Mouse (Mus musculus): ENCODE data around the gene Ehf.

DNA sequence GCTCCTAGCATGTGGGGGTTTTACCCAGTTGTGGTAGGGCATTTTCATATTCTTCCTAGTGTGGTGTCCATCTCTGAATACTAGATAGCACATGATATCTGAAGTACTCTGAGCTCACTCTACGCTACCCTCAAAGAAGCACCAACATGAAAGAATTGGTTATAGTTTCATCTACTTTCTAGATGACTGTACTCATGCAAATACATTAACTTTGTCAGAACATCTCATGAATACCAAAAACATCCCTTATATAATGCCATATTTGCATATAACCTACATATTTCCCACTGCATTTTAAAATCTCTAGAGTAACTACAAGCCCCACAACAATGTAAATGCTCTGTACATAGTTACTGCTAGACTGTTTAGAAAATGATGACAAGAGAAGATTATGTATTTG lies 23.2 kb downstream of the Ehf start:
- TF ChIP-seq CTCF (IDR thresholded peaks at IDR 0.05; ENCODE audit: borderline replicate concordance, insufficient read depth, low read depth, low read length) (no peak), POLR2A (IDR thresholded peaks at IDR 0.05; ENCODE audit: borderline replicate concordance, insufficient read depth, low read length) (no peak)

Measured in cerebellum, adult 2 months (tissue).